Mouse (Mus musculus) retina, embryonic 14.5 days (tissue): ENCODE data around the gene Rasgrp1.

Source experiments
- DNase-seq: peaks from one replicate; pipeline ENCODE4 v3.0.0-alpha.2; 2015; ENCODE audit warnings: low spot score

Rasgrp1 gene

DNA sequence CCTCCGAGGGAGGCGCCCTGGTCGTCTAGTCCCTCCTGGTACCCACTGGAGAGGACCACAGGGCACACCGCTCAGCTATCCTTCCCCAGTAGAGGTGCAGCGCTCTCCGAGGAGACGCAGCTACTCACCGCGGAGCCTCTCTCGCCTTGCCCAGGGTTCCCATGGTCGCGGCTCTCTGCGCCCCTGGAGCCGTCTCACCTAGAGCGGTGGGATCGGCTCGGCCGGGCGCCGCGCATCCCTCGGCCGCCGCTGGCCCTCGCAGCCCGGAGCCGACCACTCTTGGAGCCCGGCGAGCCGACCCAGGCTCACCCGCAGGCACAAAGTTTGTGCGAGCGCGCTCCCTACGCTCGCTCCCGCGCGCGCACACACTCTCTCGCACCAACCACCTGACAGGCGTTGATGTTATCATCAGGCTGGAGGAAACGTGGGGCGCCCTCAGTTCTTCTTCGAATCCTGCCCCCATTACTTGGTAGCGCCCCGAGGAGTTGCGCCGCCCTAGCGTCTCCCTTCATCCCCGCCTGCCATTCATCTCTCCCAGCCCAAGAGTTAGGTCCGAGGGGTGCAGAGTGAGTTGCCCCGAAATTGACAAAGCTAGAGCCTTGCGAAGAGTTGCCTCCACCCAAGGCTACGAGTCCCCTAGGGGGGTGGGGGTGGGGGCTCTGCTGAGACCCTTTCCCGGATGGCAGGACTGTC lies at the start of gene Rasgrp1:
TSS of gene Rasgrp1 (minus strand) at position 455 of the 693 bp plus-strand sequence.
- peak; percentile 58 for DNase-seq

GRCm38 (mm10) chr2:117389925-117390892 lies 47.4 kb upstream of the Rasgrp1 start:
- DNase-seq = no peak

GRCm38 (mm10) chr2:117389460-117389859 lies 46.7 kb upstream of the Rasgrp1 start:
- DNase-seq = no peak

DNA sequence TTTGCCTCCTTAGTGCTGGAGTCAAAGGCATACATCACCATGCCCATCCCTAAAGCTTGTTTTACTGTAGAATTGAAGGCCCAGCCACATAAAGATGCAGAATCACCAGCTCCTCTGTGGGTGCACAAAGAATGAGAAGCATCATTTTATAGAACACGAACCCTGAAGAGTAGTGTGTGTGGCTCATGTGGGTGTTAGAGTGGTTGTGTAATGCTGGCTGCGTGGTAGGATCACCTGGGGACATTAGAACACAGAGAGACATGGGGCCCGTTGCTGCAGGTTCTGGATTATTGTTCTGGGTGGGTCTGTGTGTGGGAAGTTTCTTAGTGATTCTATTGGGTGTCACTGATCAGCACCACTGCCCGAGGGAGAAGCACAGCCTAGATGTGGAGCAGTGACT lies 45.3 kb upstream of the Rasgrp1 start:
- DNase-seq = no peak

DNA sequence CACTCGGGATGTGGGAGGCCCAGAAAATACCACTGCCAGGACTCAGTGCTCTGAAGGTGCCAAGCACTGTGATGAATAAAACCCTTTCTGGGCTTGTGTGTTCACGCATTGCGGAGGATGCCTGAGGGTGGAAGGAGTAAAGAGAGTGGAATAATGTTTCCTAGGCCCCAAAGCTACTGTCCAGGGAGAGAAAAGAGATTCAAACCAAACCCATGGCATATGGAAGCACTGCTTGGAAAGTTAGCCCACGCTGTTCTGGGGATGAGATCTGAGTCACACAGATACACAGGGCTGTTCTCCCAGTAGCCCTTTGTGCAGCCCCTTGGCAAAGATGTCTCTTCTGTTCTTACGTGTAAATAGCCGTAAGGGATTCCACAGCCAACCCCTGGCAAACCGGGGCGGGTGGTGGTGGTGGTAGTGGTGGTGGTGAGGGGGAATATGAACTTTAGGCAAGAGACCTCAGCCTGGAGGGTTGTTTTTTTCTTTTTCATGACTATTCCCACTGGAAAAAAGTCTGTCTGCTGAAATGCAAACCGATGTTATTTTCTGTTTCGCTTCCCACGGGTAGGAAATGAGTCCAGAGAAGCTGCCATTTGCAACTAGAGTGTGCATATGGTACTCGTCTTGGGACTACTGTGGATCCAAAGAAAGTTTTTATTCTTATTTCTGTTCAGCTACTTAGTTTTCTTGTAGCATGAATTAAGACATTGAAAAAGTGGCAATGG lies 44.3 kb upstream of the Rasgrp1 start:
- no peak for DNase-seq

- DNase-seq = no peak
Observed at GRCm38 (mm10) chr2:117386036-117386590, 43.3 kb upstream of the Rasgrp1 start.

GRCm38 (mm10) chr2:117381314-117381713 lies 38.5 kb upstream of the Rasgrp1 start:
- no peak for DNase-seq

GRCm38 (mm10) chr2:117374293-117374830 lies 31.6 kb upstream of the Rasgrp1 start:
- no peak for DNase-seq

DNA sequence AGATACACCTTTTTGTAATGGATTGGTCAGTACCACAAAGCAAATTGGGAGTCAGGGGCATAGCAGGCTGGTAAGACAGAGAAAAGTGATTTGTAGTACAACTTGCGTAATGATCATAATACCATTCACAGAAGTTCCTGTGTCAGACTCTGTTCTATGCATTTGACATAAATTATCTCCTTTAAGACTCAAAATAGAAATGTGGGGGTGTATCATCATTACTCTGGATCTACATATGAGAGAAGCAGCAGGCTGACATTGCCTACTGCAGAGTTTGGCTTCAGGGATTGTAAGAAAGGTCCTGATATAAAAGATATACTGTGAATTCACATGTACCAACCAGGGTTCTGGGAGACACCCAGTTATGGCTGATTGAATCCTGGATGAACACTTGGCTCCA lies 28.9 kb upstream of the Rasgrp1 start:
- DNase-seq = no peak

DNA sequence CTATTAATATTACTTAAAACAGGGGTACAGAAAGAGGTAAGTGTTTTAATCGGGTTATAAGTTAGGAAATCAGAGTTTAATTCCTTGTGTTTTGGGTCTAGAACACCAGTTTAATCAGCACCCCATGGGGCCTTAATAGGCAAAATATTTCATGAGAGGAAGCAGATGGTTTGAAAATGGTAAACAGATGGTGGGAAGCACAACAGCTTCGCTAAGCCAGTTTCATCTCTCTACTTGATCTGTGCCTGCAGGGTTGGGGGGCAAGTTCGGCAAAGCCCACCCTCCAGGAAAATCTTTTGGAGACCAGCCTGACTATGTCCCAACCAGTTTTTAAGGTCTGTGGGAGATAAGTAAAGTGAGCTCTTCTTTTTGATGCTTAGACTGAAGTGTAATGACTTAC lies 23.7 kb upstream of the Rasgrp1 start:
- DNase-seq = no peak

DNA sequence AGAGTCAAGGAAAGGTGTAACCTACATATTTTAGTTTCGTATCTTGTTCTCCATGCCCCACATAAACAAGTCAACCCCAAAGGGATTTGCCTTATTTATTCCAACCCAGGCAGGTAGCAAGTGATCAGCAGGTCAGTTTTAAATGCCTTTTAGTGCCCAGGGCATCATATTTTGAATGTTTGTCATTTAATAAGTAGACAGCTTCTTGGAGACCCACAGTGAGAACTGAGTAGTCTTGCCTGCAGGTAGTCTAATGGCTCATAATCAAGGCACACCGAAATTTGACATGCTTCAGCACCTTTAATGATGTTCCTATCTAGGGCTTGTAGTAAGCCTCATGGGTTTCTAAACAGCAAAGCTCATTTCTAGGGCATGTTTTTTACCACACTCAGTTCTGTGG lies 21.3 kb upstream of the Rasgrp1 start:
- DNase-seq = no peak

DNA sequence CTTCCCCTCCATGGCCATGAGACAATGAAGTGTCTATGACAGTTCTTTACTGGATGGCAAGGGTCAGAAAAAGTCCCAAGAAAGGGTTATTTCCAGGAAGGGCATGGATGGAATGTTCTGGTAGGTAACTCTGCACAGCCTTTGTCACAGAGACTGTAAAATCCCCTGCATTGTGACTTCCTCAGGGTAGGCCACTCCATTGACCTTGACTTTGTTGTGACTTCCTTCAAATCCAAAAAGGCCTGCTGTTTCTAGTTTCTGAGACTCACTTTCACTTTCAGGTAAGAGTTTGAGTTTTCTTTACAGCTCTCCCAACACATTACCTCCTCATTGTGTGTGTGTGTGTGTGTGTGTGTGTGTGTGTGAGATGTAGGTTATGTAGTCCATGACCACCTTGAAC lies 15.1 kb upstream of the Rasgrp1 start:
- no peak for DNase-seq

DNA sequence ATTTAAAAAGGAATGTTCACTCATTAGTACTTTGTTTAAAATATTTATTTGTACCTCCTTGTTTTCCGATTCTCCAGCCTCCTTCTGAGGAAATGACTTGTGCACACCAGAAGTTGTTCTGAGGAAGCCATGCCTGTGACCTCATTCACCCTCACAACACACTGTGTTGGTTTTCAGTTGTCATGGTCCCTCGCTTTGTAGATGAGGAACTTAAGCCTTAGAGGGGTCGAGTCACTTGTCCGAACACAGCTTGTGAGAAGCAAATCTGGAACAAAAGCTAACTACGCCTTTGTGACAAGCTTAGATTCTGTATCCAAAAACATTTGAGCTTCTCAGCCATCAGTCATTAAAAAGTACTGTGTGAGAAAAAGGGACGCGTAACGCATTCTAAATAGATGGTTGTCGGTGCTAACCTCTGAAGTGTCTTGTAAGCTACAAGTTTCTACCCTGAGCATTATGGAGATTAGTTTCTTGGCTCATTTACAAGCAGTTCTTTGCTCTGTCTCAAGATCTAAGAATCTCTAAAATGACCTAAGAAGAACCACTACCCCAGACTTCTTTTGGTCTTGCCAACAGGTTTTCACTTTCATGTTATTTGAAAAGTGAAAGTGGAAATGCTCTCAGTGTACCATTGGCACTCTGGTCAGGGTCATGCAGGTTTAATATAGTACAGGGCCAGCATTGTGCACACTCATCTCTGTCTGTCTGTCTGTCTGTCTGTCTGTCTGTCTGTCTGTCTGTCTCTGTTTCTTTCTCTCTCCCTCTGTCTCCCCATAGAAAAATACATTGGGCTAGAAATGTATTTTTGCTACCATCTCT lies 9.7 kb upstream of the Rasgrp1 start:
- no peak for DNase-seq

- DNase-seq = no peak
Observed at GRCm38 (mm10) chr2:117350138-117350537, 7.3 kb upstream of the Rasgrp1 start.

- DNase-seq = peak; percentile 11
Observed at GRCm38 (mm10) chr2:117343240-117343624, 431 bp upstream of the Rasgrp1 start.

DNA sequence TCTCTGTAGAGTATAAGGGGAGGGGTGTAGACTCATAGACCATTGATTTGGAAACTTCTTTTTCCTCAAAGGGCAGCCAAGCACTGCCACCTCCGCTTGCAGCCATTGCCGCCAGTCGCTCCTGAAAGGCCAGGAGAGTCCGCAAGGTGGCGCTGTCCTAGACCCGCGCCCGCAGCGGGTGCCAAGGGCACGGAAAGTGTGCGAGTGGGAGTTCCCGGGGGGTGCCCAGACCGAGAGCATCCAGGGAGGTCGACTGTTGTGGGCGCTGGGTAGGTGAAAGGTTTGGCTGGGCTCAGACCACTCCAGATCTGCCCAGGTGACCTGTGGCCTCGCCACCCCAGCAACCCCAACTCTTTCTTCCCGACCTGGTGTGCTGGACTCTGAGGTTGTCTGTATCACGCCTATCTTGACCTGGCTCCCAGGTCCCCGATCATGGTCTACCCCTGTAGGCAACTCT lies 683 bp downstream of the Rasgrp1 start:
- DNase-seq = peak; percentile 84

- DNase-seq = no peak
Observed at GRCm38 (mm10) chr2:117338501-117338900, 4.3 kb downstream of the Rasgrp1 start.

- DNase-seq = no peak
Observed at GRCm38 (mm10) chr2:117337902-117338301, 4.9 kb downstream of the Rasgrp1 start.

GRCm38 (mm10) chr2:117336946-117337665 lies 5.7 kb downstream of the Rasgrp1 start:
- no peak for DNase-seq

- no peak for DNase-seq
Observed at GRCm38 (mm10) chr2:117335552-117336188, 7.1 kb downstream of the Rasgrp1 start.
